Mouse (Mus musculus): ENCODE results near the gene Pcp2. TPM values are rescaled to one million over a fixed set of nuclear protein-coding genes. Genes with fewer than 3 reads are reported as not detected.
"Not testable (repeated sequence)": the region's sequence is repeated elsewhere in the genome, so short reads cannot be mapped to it uniquely, and the experiment has no call there.

Pcp2 gene
- total and polyA plus RNA-seq, 2 experiments from 2014 or later: not detected

DNA sequence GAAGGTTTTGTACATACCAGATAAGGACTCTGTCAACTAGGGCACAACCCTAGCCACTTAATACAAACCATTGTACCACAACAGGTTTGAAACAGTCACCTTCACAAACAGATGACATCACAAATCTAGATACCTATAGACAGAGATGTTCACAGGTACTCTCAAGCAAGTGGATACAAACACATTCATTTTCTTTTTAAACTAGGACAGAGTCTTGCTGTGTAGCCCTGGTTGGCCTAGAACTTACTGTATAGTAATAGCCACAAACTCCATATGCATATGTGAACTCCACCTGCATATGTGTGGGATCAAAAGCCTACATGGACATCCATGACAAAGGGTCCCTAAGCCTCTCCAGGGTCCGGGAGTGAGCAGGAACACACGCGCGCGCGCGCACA, 38.4 kb downstream of the Pcp2 start, which contains the start of gene Camsap3:
Gene Camsap3, plus strand, starts transcription at position 301 of the 398 bp plus-strand sequence.
- Histone ChIP-seq H3K27ac (ENCODE audit: low read depth, low read length) (peak within 1 kb of the TSS; percentile 84), H3K36me3 (ENCODE audit: insufficient read depth) (no peaks in the 10 kb centered on the region), H3K9me3 (ENCODE audit: low read length) (no peaks in the 10 kb centered on the region), H3K27me3 (ENCODE audit: insufficient read depth, low read length) (no peaks in the 10 kb centered on the region), H3K4me2 (ENCODE audit: low read depth) (peak within 1 kb of the TSS; percentile 68), H3K4me1 (ENCODE audit: insufficient read depth) (no peaks in the 10 kb centered on the region), H3K9ac (peak within 1 kb of the TSS; percentile 90), H3K4me3 (ENCODE audit: low read depth, low read length) (peak within 1 kb of the TSS; percentile 87)
- under 1% methylated on average over 7 of the region's 7 CpGs for WGBS
- DNase-seq: no peak
- no peak for TF ChIP-seq CTCF (IDR thresholded peaks at IDR 0.05; ENCODE audit: low read depth)
- ATAC-seq: no peak

DNA sequence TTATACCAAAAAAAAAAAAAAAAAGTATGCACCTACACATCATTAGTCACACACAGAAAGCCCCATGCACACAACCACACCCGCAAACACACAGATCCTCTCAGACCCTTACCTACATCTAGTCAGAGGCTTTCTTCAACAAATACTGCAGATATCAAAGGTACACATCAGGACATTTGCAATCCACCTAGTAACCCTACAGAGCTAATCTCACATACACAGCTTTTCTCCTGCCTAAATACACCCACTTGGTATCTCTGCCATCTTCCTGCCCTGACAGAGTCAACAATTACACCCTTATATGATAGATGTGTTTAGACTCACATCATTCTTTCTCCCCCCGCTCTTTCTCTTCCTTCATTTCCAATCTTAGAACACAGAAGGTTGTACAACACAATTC, 38.9 kb downstream of the Pcp2 start:
- WGBS: 97% methylated on average over 2 of the region's 2 CpGs
- H3K36me3 ChIP-seq (ENCODE audit: insufficient read depth): no peaks in the 10 kb centered on the region
- H3K9ac ChIP-seq: no peak overlapping the region
- H3K4me3 ChIP-seq (ENCODE audit: low read depth, low read length): no peak overlapping the region
- TF ChIP-seq CTCF (IDR thresholded peaks at IDR 0.05; ENCODE audit: low read depth): no peak
- H3K27ac ChIP-seq (ENCODE audit: low read depth, low read length): no peak overlapping the region
- H3K4me2 ChIP-seq (ENCODE audit: low read depth): no peak overlapping the region
- DNase-seq (no peak), ATAC-seq (no peak)
- H3K9me3 ChIP-seq (ENCODE audit: low read length): no peaks in the 10 kb centered on the region
- no peaks in the 10 kb centered on the region for H3K4me1 ChIP-seq (ENCODE audit: insufficient read depth)
- no peaks in the 10 kb centered on the region for H3K27me3 ChIP-seq (ENCODE audit: insufficient read depth, low read length)

DNA sequence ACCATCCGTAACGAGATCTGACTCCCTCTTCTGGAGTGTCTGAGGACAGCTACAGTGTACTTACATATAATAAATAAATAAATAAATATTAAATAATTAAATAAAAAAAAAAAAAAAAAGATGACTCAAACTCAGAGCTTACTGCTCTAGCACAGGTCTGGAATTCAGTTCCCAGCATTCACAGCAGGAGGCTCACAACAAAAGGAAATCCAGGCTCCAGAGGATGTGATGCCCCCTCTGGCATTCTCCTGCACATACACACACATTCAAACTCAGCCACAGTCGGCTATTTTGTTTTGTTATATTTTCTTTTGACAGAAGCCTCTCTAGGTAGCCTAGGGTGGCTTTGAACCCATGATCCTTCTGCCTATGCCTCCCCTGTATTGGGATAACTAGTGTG, 43.4 kb downstream of the Pcp2 start:
- not testable (repeated sequence) for H3K27ac ChIP-seq (ENCODE audit: low read depth, low read length); H3K4me1 ChIP-seq (ENCODE audit: insufficient read depth); H3K9ac ChIP-seq; ATAC-seq; H3K4me3 ChIP-seq (ENCODE audit: low read depth, low read length); H3K36me3 ChIP-seq (ENCODE audit: insufficient read depth); H3K27me3 ChIP-seq (ENCODE audit: insufficient read depth, low read length); H3K4me2 ChIP-seq (ENCODE audit: low read depth); H3K9me3 ChIP-seq (ENCODE audit: low read length); DNase-seq
- 70% methylated on average over 1 of the region's 3 CpGs for WGBS

DNA sequence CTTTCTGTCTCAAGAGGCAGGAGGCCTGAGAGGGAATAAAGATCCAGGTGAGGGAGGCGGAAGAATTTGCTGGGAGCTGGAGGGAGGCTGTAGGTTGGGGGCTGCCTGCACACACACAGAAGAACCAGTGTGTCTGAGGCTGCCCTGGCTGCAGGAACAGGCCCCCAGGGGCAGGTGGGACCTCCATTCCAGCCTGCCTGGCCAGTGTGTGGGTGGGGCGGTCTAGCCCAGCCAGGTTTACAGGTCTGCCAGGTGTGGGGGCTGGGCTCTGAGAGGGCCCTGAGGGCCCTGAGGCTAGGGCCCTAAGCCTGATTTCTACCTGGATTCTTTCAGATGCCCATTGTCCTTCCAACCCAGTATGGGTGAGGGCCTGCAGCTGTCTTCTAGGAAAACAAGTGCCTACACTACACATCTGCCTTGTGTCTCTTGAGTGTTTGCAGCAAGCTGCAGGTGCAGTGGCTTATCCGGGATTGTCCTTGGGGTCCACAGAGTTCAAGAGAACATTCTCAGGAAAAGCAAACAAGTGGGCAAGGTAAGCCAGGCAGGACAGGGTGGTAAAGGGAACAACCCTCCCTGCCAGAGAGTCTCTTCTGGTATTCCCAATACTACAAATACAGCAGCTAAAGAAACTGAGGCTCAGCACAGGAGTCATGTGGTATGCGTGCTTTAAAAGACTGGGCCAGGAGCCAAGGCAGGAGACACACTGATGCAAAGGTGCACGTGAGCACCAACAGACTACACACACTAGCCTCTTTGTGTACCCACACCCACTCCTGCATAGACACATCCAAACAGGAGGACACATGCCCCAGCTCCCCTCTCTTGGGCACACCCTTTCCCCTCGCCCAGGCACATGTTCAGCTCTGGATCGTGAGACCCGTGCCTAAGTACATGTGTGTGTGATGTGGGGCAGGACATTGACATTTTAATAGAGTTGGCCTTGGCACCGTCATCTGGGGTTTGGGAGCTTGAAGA, 45.7 kb downstream of the Pcp2 start:
- no peaks in the 10 kb centered on the region for H3K9me3 ChIP-seq (ENCODE audit: low read length)
- 84% methylated on average over 9 of the region's 9 CpGs for WGBS
- no peak overlapping the region for H3K4me3 ChIP-seq (ENCODE audit: low read depth, low read length)
- no peaks in the 10 kb centered on the region for H3K27me3 ChIP-seq (ENCODE audit: insufficient read depth, low read length)
- no peak overlapping the region for H3K9ac ChIP-seq
- ATAC-seq: no peak
- no peak for TF ChIP-seq CTCF (IDR thresholded peaks at IDR 0.05; ENCODE audit: low read depth)
- H3K36me3 ChIP-seq (ENCODE audit: insufficient read depth): no peaks in the 10 kb centered on the region
- H3K27ac ChIP-seq (ENCODE audit: low read depth, low read length): no peak overlapping the region
- no peak for DNase-seq
- H3K4me1 ChIP-seq (ENCODE audit: insufficient read depth): no peaks in the 10 kb centered on the region
- no peak overlapping the region for H3K4me2 ChIP-seq (ENCODE audit: low read depth)

DNA sequence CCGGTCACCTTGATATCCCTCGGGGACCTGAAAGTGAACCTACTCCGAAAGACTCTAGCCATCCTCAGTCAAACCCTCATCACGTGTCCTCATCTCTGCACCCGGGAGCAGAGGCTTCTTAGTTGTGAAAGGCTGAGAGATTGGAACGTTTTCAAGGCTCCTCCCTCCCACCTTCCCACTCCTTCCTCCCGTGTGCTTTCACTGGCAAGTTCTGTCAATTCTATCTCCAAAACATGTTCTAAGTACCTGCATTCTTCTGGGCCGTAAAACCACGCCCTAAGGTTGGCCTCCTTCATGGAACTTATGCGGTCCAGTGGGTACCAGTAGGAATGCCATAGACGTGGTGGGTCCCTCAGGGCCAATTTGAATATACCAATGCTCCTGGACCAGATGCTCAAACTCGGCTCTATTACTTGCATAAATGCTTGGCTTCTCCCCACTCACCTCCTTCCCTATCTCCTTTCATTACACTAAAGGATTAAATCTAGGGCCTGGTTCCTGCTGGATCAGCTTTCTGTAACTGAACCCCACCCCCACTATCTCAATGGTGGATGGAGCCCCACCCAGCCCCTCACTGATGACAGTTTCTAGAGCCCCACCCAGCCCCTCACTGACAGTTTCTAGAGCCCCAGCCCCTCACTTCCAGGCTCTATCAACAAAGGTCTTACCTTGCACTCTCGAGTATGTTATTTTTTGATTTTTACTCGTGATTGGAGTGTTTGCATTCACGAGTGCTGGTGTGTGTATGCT, 49.0 kb downstream of the Pcp2 start:
- 83% methylated on average over 15 of the region's 15 CpGs for WGBS
- H3K9me3 ChIP-seq (ENCODE audit: low read length): no peaks in the 10 kb centered on the region
- no peak overlapping the region for H3K4me3 ChIP-seq (ENCODE audit: low read depth, low read length)
- no peak for ATAC-seq
- H3K36me3 ChIP-seq (ENCODE audit: insufficient read depth): no peaks in the 10 kb centered on the region
- H3K4me1 ChIP-seq (ENCODE audit: insufficient read depth): no peaks in the 10 kb centered on the region
- H3K9ac ChIP-seq: no peak overlapping the region
- no peak overlapping the region for H3K4me2 ChIP-seq (ENCODE audit: low read depth)
- no peak for DNase-seq
- no peaks in the 10 kb centered on the region for H3K27me3 ChIP-seq (ENCODE audit: insufficient read depth, low read length)
- H3K27ac ChIP-seq (ENCODE audit: low read depth, low read length): no peak overlapping the region
- TF ChIP-seq CTCF (IDR thresholded peaks at IDR 0.05; ENCODE audit: low read depth): no peak

DNA sequence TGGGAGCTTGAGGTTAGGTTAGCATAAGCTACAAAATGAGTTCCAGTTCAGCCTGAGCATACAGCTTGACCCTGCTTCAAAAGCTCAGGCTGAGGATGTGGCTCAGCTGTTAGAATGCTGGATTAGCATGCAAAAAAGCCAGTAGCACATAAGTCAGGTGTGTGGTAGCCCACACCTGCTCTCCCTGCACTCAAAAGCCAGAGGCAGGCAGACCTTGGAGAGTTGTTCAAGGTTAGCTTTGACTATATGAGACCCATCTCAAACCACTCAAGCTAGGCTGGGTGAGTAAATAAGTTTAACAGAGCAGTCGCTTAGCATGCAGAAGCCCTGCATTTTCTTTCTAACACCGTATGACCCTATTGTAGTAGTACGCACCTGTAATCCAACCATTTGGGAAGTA, 50.8 kb downstream of the Pcp2 start:
- no peaks in the 10 kb centered on the region for H3K9me3 ChIP-seq (ENCODE audit: low read length)
- WGBS: 92% methylated on average over 3 of the region's 3 CpGs
- DNase-seq (no peak), ATAC-seq (no peak)
- H3K27ac ChIP-seq (ENCODE audit: low read depth, low read length): no peak overlapping the region
- no peak overlapping the region for H3K9ac ChIP-seq
- no peak overlapping the region for H3K4me2 ChIP-seq (ENCODE audit: low read depth)
- no peak for TF ChIP-seq CTCF (IDR thresholded peaks at IDR 0.05; ENCODE audit: low read depth)
- H3K36me3 ChIP-seq (ENCODE audit: insufficient read depth): no peaks in the 10 kb centered on the region
- no peaks in the 10 kb centered on the region for H3K4me1 ChIP-seq (ENCODE audit: insufficient read depth)
- no peaks in the 10 kb centered on the region for H3K27me3 ChIP-seq (ENCODE audit: insufficient read depth, low read length)
- H3K4me3 ChIP-seq (ENCODE audit: low read depth, low read length): no peak overlapping the region

Other genes with a start within 250 kb of the Pcp2 start
- 39.4 and 41.6 TPM in 2 replicates for gene Arhgef18, start 232.5 kb downstream of the Pcp2 start, total RNA-seq (2014; rRNA removed)
- gene Arhgef18, start 232.5 kb downstream of the Pcp2 start, polyA plus RNA-seq (2015; fragmentation: Nextera tagmentation; extraction: Ambion mirVana): 4.5 and 6.8 TPM in 2 replicates
- 1.1 and 1.3 TPM in 2 replicates for gene Pex11g, start 157.9 kb downstream of the Pcp2 start, total RNA-seq (2014; rRNA removed)
- 2.0 and 2.2 TPM in 2 replicates for gene Pex11g, start 157.9 kb downstream of the Pcp2 start, polyA plus RNA-seq (2015; fragmentation: Nextera tagmentation; extraction: Ambion mirVana)
- 0.15 TPM in 1 of 2 replicates, not detected in the other for gene Tex45, start 154.7 kb downstream of the Pcp2 start, total RNA-seq (2014; rRNA removed)
- gene Tex45, start 154.7 kb downstream of the Pcp2 start, polyA plus RNA-seq (2015; fragmentation: Nextera tagmentation; extraction: Ambion mirVana): 0.18 and 0.68 TPM in 2 replicates
- 64.6 and 85.3 TPM in 2 replicates for gene Zfp358, start 132.4 kb downstream of the Pcp2 start, total RNA-seq (2014; rRNA removed)
- 64.7 and 67.9 TPM in 2 replicates for gene Zfp358, start 132.4 kb downstream of the Pcp2 start, polyA plus RNA-seq (2015; fragmentation: Nextera tagmentation; extraction: Ambion mirVana)
- gene Mcoln1, start 125.1 kb downstream of the Pcp2 start, total RNA-seq (2014; rRNA removed): 63.5 and 77.6 TPM in 2 replicates
- 69.8 and 80.5 TPM in 2 replicates for gene Mcoln1, start 125.1 kb downstream of the Pcp2 start, polyA plus RNA-seq (2015; fragmentation: Nextera tagmentation; extraction: Ambion mirVana)
- gene Pnpla6, start 110.2 kb downstream of the Pcp2 start, total RNA-seq (2014; rRNA removed): 42.6 and 56.4 TPM in 2 replicates
- gene Pnpla6, start 110.2 kb downstream of the Pcp2 start, polyA plus RNA-seq (2015; fragmentation: Nextera tagmentation; extraction: Ambion mirVana): 22.2 and 26.3 TPM in 2 replicates
- gene C330021F23Rik, start 57.6 kb downstream of the Pcp2 start, total RNA-seq (2014; rRNA removed): not detected in 2 replicates
- 0.22 and 0.29 TPM in 2 replicates for gene C330021F23Rik, start 57.6 kb downstream of the Pcp2 start, polyA plus RNA-seq (2015; fragmentation: Nextera tagmentation; extraction: Ambion mirVana)
- 97.8 and 103 TPM in 2 replicates for gene Camsap3, start 38.3 kb downstream of the Pcp2 start, total RNA-seq (2014; rRNA removed)
- 36.6 and 42.4 TPM in 2 replicates for gene Camsap3, start 38.3 kb downstream of the Pcp2 start, polyA plus RNA-seq (2015; fragmentation: Nextera tagmentation; extraction: Ambion mirVana)
- gene Xab2, start 4.2 kb downstream of the Pcp2 start, total RNA-seq (2014; rRNA removed): 38.7 and 48.4 TPM in 2 replicates
- gene Xab2, start 4.2 kb downstream of the Pcp2 start, polyA plus RNA-seq (2015; fragmentation: Nextera tagmentation; extraction: Ambion mirVana): 34.6 and 37.3 TPM in 2 replicates
- 17.7 and 22.9 TPM in 2 replicates for gene Pet100, start 4.0 kb downstream of the Pcp2 start, total RNA-seq (2014; rRNA removed)
- gene Pet100, start 4.0 kb downstream of the Pcp2 start, polyA plus RNA-seq (2015; fragmentation: Nextera tagmentation; extraction: Ambion mirVana): 82.4 and 121 TPM in 2 replicates
- gene Stxbp2, start 5.4 kb upstream of the Pcp2 start, total RNA-seq (2014; rRNA removed): 33.9 and 43.8 TPM in 2 replicates
- 35.5 and 44.7 TPM in 2 replicates for gene Stxbp2, start 5.4 kb upstream of the Pcp2 start, polyA plus RNA-seq (2015; fragmentation: Nextera tagmentation; extraction: Ambion mirVana)
- gene Retn, start 30.2 kb upstream of the Pcp2 start, total RNA-seq (2014; rRNA removed): 0.38 and 1.7 TPM in 2 replicates
- 0.42 and 0.44 TPM in 2 replicates for gene Retn, start 30.2 kb upstream of the Pcp2 start, polyA plus RNA-seq (2015; fragmentation: Nextera tagmentation; extraction: Ambion mirVana)
- gene Mcemp1, start 40.2 kb upstream of the Pcp2 start, total RNA-seq (2014; rRNA removed): 0.19 TPM in 1 of 2 replicates, not detected in the other
- 0.30 and 0.40 TPM in 2 replicates for gene Mcemp1, start 40.2 kb upstream of the Pcp2 start, polyA plus RNA-seq (2015; fragmentation: Nextera tagmentation; extraction: Ambion mirVana)
- 9.8 and 13.7 TPM in 2 replicates for gene Fcor, start 46.8 kb upstream of the Pcp2 start, total RNA-seq (2014; rRNA removed)
- 21.0 and 22.2 TPM in 2 replicates for gene Fcor, start 46.8 kb upstream of the Pcp2 start, polyA plus RNA-seq (2015; fragmentation: Nextera tagmentation; extraction: Ambion mirVana)
- gene Trappc5, start 50.8 kb upstream of the Pcp2 start, total RNA-seq (2014; rRNA removed): 70.5 and 72.7 TPM in 2 replicates
- gene Trappc5, start 50.8 kb upstream of the Pcp2 start, polyA plus RNA-seq (2015; fragmentation: Nextera tagmentation; extraction: Ambion mirVana): 61.2 and 68.5 TPM in 2 replicates
- gene Fcer2a, start 68.6 kb upstream of the Pcp2 start, total RNA-seq (2014; rRNA removed): not detected in 2 replicates
- 0.20 and 0.24 TPM in 2 replicates for gene Fcer2a, start 68.6 kb upstream of the Pcp2 start, polyA plus RNA-seq (2015; fragmentation: Nextera tagmentation; extraction: Ambion mirVana)
- gene Clec4g, start 95.1 kb upstream of the Pcp2 start, total RNA-seq (2014; rRNA removed): not detected in 2 replicates
- gene Clec4g, start 95.1 kb upstream of the Pcp2 start, polyA plus RNA-seq (2015; fragmentation: Nextera tagmentation; extraction: Ambion mirVana): 0.21 TPM in 1 of 2 replicates, not detected in the other
- not detected in 2 replicates for gene Cd209a, start 123.4 kb upstream of the Pcp2 start, total RNA-seq (2014; rRNA removed)
- gene Cd209a, start 123.4 kb upstream of the Pcp2 start, polyA plus RNA-seq (2015; fragmentation: Nextera tagmentation; extraction: Ambion mirVana): 0.13 TPM in 1 of 2 replicates, not detected in the other
- not detected in 2 replicates for gene Cd209e, start 228.8 kb upstream of the Pcp2 start, total RNA-seq (2014; rRNA removed)
- gene Cd209e, start 228.8 kb upstream of the Pcp2 start, polyA plus RNA-seq (2015; fragmentation: Nextera tagmentation; extraction: Ambion mirVana): not detected in 2 replicates